Mouse (Mus musculus): ENCODE measurements around the gene Gm44503.

Gm44503 gene

DNA sequence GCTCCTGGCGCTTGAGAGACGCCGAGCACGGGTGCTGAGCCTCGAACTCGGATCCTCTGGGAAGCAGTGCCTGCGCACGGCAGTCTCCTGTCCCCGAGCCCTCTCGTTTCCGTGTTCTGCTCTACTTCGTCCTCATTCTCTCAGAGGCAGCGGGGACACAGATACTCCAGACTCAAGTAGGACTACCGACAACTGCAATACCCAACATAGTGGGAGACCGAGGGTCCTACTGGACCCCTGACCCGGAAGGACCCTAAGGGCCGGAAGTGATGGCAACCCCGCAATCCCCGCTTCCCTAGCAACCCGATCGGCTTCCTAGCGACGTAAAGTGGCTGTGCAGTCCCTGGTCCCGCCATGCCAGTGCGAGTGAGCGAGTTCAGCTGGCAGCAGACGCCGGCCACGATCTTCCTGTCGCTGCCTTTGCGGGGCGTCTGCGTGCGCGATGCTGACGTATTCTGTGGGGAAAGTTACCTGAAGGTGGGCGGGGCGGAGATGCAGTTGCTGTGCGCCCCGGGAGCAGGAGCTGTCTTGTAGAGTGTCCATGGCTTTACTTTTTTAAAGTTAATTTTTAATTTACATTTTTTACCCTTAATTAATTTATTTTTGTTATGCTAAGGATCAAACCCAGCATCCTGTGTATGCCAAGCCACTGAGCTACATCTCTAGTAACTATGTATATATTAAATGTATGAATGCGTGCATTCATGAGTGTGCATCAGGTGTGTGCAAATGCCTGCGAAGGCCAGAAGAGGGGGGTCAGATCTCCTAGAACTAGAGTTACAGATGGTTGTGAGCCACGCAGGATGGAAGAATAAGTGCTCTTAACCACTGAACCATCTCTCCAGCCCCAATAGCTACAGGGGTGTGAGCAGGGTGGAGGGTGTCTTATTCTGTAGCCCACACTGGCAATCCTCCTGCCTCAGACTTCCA, at the start of gene Gm44503, which contains the start of gene Dyx1c1:
Gene Gm44503 (plus strand): TSS at position 332 of the 930 bp plus-strand sequence.
Gene Dyx1c1 (plus strand): TSS at position 265 of the 930 bp plus-strand sequence.
- DNase-seq (ENCODE audit: low read depth, low spot score) = peak; percentile 88

- DNase-seq (ENCODE audit: low read depth, low spot score) = peak; percentile 68
Observed at GRCm38 (mm10) chr9:72911381-72911780, 47.3 kb upstream of the Gm44503 start.

- no peak for DNase-seq (ENCODE audit: low read depth, low spot score)
Observed at GRCm38 (mm10) chr9:72913551-72913950, 45.1 kb upstream of the Gm44503 start.

DNA sequence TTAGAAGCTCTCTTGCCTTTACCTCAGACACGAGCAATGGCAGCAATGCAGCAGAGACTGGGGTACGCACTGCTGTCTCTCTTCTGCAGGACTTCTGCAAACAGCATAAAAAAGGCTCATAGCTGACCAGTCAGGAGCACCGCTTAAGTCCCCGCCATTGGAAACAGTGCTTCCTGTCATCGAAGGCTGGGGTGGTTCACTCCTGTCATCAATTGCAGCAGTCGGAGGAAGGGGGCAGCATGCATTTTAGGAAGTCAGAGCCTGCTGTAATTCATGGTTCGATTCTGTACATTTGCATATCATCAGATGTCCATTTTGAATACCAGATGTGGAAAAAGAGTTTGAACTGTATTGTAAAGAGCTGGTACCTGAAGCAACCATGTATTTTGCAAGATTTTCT, 42.9 kb upstream of the Gm44503 start:
- peak; percentile 34 for DNase-seq (ENCODE audit: low read depth, low spot score)

DNA sequence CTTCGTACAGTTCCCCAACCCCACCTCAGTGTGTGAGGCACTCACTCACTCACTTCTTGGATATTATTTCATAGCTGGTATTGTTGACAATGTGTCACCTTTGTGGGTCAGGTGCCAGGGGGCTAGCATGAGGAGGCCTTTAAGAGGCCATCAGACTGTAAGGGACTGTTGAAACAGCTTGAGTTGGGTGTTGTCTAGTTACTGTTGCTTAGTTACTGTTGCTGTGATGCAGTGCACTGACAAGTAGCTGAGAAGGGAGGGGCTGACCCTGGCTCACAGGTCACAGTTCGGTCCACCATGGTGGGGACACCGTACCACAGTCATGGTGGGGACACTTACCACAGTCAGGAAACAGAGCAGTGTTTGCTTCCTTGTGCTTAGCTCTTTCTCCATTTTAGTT, 35.6 kb upstream of the Gm44503 start:
- no peak for DNase-seq (ENCODE audit: low read depth, low spot score)

- peak; percentile 60 for DNase-seq (ENCODE audit: low read depth, low spot score)
Observed at GRCm38 (mm10) chr9:72925021-72925934, 33.4 kb upstream of the Gm44503 start, which contains the start of gene Pygo1. TSS of gene Pygo1 (plus strand) at chr9:72925645.

DNA sequence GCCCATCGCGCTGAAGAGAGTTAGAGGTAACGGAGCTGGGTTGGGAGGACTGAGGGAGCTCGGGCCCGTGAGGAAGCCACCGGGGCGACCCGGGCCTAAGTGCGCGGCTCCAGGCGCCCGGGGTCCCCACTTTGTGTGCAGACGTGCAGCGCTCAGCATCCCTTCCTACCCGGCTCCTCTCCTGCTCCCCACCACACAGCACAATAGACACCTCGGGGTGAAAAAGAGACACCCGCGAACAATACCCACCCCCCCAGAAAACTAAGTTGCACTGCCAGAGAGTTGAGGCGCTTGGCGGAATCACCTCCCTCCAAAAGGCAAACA, 32.8 kb upstream of the Gm44503 start:
- DNase-seq (ENCODE audit: low read depth, low spot score) = no peak

- DNase-seq (ENCODE audit: low read depth, low spot score) = no peak
Observed at GRCm38 (mm10) chr9:72931166-72931790, 27.4 kb upstream of the Gm44503 start.

- peak; percentile 82 for DNase-seq (ENCODE audit: low read depth, low spot score)
Observed at GRCm38 (mm10) chr9:72935309-72935708, 23.3 kb upstream of the Gm44503 start.

GRCm38 (mm10) chr9:72936301-72936700, 22.4 kb upstream of the Gm44503 start:
- no peak for DNase-seq (ENCODE audit: low read depth, low spot score)

- DNase-seq (ENCODE audit: low read depth, low spot score) = peak; percentile 80
Observed at GRCm38 (mm10) chr9:72943424-72943823, 15.2 kb upstream of the Gm44503 start.

DNA sequence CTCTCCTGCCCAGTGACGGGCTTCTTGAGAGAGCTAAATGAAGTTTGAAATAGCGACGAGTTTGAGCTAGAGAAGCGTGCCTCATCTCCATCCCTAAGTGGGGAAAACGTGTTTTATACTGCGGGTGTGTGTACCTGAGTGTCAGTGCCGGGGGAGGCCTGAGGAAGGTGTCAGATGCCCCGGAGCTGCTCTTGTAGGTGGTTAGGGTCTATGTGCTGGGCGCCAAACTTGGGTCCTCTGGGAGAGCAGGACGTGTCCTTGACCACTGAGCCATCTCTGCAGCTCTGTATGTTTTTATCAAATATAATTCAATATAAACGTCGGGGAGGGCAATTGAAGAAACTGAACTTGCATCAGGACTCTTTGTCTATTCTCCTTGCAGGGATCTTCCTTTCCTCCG, 14.4 kb upstream of the Gm44503 start:
- DNase-seq (ENCODE audit: low read depth, low spot score) = no peak

DNA sequence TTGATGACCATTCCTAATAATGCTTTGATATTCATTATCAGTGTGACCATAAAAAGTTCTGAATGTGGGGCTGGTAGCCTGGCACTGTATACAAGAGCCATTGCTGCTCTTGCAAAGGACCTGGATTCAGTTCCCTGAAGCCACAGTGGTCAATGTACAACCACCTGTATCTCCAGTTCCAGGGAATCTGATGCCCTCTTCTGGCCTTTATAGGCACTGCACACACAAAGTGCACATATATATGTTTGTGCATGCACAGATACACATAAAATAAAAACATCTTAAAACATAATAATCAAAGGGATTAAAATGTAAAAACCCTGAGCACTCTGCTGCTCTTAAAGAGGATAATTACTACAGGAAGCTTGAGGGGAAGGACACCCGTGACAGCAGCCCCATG, 11.6 kb upstream of the Gm44503 start:
- DNase-seq (ENCODE audit: low read depth, low spot score) = peak; percentile 45

GRCm38 (mm10) chr9:72949572-72949971, 9.1 kb upstream of the Gm44503 start:
- DNase-seq (ENCODE audit: low read depth, low spot score) = peak; percentile 28

DNA sequence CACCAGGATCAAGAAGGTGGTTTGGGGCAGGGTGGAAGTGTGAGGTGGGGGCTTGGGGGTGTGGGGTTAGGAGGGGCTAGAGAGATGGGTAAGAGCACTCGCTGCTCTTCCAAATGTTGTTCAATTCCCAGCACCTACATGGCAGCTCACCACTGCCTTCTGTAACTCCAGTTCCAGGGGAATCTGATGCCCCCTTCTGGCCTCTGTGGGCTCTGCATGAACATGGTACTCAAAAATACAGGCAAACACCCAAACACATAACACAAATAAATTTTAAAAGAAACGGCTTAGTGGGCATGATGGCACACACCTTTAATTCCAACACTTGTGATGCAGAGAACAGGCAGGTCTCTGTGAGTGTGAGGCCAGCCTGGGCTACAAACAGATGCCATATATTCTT, 3.9 kb upstream of the Gm44503 start:
- peak; percentile 82 for DNase-seq (ENCODE audit: low read depth, low spot score)

GRCm38 (mm10) chr9:72955546-72955945, 3.1 kb upstream of the Gm44503 start:
- peak; percentile 78 for DNase-seq (ENCODE audit: low read depth, low spot score)

- DNase-seq (ENCODE audit: low read depth, low spot score) = no peak
Observed at GRCm38 (mm10) chr9:72961346-72961745, 2.7 kb downstream of the Gm44503 start.

GRCm38 (mm10) chr9:72961959-72962358, 3.3 kb downstream of the Gm44503 start:
- peak; percentile 51 for DNase-seq (ENCODE audit: low read depth, low spot score)

GRCm38 (mm10) chr9:72968349-72969061, 9.9 kb downstream of the Gm44503 start:
- DNase-seq (ENCODE audit: low read depth, low spot score) = peak; percentile 88

- DNase-seq (ENCODE audit: low read depth, low spot score) = peak; percentile 94
Observed at GRCm38 (mm10) chr9:72969874-72970273, 11.2 kb downstream of the Gm44503 start.

GRCm38 (mm10) chr9:72972435-72972834, 13.8 kb downstream of the Gm44503 start:
- DNase-seq (ENCODE audit: low read depth, low spot score) = no peak

Measured in R1 (cell line).